Mouse (Mus musculus) limb, embryonic 15.5 days (tissue): ENCODE measurements around the gene Shisa8. TPM values are rescaled to one million over a fixed set of nuclear protein-coding genes. Genes with fewer than 3 reads are reported as not detected.

Source experiments
- ATAC-seq: fragments of 200-750 bp; cut with Nextera tagmentation; 2 replicates; pipeline ENCODE4 v1.8.0; 2017; ENCODE audit warnings: low read depth, moderate TSS enrichment; ENCODE audit not compliant: insufficient number of reproducible peaks, low FRiP score, low TSS enrichment
- H3K27ac ChIP-seq: fragments of 300-500 bp; sonication (generic); 2 replicates; pipeline ENCODE4 v1.5.1; 2015; ENCODE audit warnings: moderate library complexity, mild to moderate bottlenecking, inconsistent platforms
- H3K27me3 ChIP-seq: fragments of 300-500 bp; sonication (generic); 2 replicates; pipeline ENCODE4 v1.6.1; 2015; ENCODE audit warnings: inconsistent platforms
- H3K36me3 ChIP-seq: fragments of 300-500 bp; sonication (generic); 2 replicates; pipeline ENCODE4 v1.6.1; 2015; ENCODE audit warnings: inconsistent platforms
- H3K4me1 ChIP-seq: fragments of 300-500 bp; sonication (generic); 2 replicates; pipeline ENCODE4 v1.6.1; 2015; ENCODE audit warnings: inconsistent platforms
- H3K4me2 ChIP-seq: fragments of 300-500 bp; sonication (generic); 2 replicates; pipeline ENCODE4 v1.6.1; 2015; ENCODE audit warnings: mild to moderate bottlenecking, inconsistent platforms
- H3K4me3 ChIP-seq: fragments of 300-500 bp; sonication (generic); 2 replicates; pipeline ENCODE4 v1.5.1; 2015; ENCODE audit warnings: mild to moderate bottlenecking, inconsistent platforms
- H3K9ac ChIP-seq: fragments of 300-500 bp; sonication (generic); 2 replicates; pipeline ENCODE4 v1.6.1; 2015; ENCODE audit warnings: inconsistent platforms
- H3K9me3 ChIP-seq: fragments of 300-500 bp; sonication (generic); 2 replicates; pipeline ENCODE4 v1.6.1; 2016; ENCODE audit warnings: inconsistent platforms
- WGBS: fragments of 180-500 bp; shearing (Covaris S2); methylation state at CpG from one replicate; pipeline ENCODE4 v1.1.7; 2015; 5-methylcytosine and 5-hydroxymethylcytosine counted together
- polyA plus RNA-seq: library from polyadenylated mRNA; unstranded; fragments of >200 nt; fragmentation: Nextera tagmentation; extraction: Ambion mirVana; gene quantifications from 2 replicates; pipeline ENCODE4 v1.2.1, GENCODE M21; 2015

Gene Shisa8
- polyA plus RNA-seq, 1 experiment from 2014 or later = 0.40 TPM

DNA sequence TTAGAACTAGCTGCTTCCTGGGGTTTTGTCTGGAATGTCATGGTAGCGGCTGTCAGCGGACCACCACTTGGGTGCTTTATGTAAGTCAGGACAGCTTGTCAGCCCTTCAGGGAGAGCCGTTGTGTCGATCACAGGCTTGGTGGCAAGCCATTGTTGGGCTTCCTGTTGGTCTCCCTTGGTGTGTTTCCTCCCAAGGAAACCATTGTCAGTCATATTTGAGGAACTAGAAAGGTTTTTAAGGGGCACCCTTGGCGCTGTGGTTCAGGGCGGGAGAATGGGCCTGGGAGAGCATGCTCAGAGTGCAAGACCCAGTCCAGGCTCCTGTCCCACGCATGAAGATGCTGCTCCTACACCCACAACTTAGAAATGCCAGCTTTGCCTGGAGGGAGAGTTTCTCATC lies 14.3 kb downstream of the Shisa8 start:
- no peaks in the 10 kb centered on the region for H3K27me3 ChIP-seq

GRCm38 (mm10) chr15:82197937-82198336 lies 14.7 kb downstream of the Shisa8 start:
- WGBS = 91% methylated on average over 11 of the region's 11 CpGs
- Histone ChIP-seq H3K27me3 (no peaks in the 10 kb centered on the region), H3K36me3 (peaks cover 96% of the 10 kb centered on the region), H3K9me3 (no peaks in the 10 kb centered on the region), H3K27ac (no peak overlapping the region), H3K4me1 (no peaks in the 10 kb centered on the region), H3K4me2 (no peak overlapping the region), H3K4me3 (no peak overlapping the region), H3K9ac (no peak overlapping the region)
- ATAC-seq = no peak

More for the DNA sequence above, 14.3 kb downstream of the Shisa8 start:
- Histone ChIP-seq H3K36me3 (peaks cover 96% of the 10 kb centered on the region), H3K9me3 (no peaks in the 10 kb centered on the region), H3K4me2 (no peak overlapping the region), H3K4me1 (no peaks in the 10 kb centered on the region), H3K27ac (no peak overlapping the region), H3K4me3 (no peak overlapping the region), H3K9ac (no peak overlapping the region)
- 89% methylated on average over 7 of the region's 7 CpGs for WGBS
- ATAC-seq = no peak

GRCm38 (mm10) chr15:82197246-82197750 lies 15.3 kb downstream of the Shisa8 start:
- Histone ChIP-seq H3K36me3 (peaks cover 98% of the 10 kb centered on the region), H3K27me3 (no peaks in the 10 kb centered on the region), H3K9ac (no peak overlapping the region), H3K4me1 (no peaks in the 10 kb centered on the region), H3K4me3 (no peak overlapping the region), H3K4me2 (no peak overlapping the region), H3K27ac (no peak overlapping the region), H3K9me3 (no peaks in the 10 kb centered on the region)
- WGBS = 93% methylated on average over 10 of the region's 10 CpGs
- no peak for ATAC-seq

DNA sequence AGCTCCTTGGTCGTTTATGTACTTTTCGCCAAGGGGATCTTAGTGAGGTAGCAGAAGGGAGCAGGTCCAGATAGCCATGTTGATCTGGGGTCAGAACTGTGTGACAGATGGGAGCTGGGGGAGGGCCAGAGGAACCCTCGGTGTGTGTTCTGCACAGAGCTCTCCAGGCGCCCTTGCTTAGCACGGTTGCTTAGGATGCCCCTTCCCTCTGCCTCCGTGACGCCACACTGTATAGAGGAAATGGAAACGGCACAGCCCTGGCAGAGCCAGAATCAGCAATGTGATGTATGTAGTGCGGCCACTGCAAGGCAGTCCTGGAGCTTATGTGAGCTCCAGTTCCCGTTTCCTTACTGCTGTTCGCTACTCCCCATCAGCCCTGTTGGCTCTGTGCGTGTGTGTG lies 16.3 kb downstream of the Shisa8 start:
- Histone ChIP-seq H3K4me1 (no peaks in the 10 kb centered on the region), H3K9ac (no peak overlapping the region), H3K27ac (no peak overlapping the region), H3K36me3 (peaks cover 98% of the 10 kb centered on the region), H3K27me3 (no peaks in the 10 kb centered on the region), H3K4me2 (no peak overlapping the region), H3K4me3 (no peak overlapping the region), H3K9me3 (no peaks in the 10 kb centered on the region)
- ATAC-seq = no peak
- 90% methylated on average over 12 of the region's 12 CpGs for WGBS

- Histone ChIP-seq H3K9ac (no peak overlapping the region), H3K9me3 (no peaks in the 10 kb centered on the region), H3K36me3 (peaks cover 94% of the 10 kb centered on the region), H3K4me3 (no peak overlapping the region), H3K4me2 (no peak overlapping the region), H3K27me3 (no peaks in the 10 kb centered on the region), H3K27ac (no peak overlapping the region), H3K4me1 (no peaks in the 10 kb centered on the region)
- 87% methylated on average over 8 of the region's 8 CpGs for WGBS
- ATAC-seq = no peak
Measured at GRCm38 (mm10) chr15:82192617-82193016, 20.0 kb downstream of the Shisa8 start.

DNA sequence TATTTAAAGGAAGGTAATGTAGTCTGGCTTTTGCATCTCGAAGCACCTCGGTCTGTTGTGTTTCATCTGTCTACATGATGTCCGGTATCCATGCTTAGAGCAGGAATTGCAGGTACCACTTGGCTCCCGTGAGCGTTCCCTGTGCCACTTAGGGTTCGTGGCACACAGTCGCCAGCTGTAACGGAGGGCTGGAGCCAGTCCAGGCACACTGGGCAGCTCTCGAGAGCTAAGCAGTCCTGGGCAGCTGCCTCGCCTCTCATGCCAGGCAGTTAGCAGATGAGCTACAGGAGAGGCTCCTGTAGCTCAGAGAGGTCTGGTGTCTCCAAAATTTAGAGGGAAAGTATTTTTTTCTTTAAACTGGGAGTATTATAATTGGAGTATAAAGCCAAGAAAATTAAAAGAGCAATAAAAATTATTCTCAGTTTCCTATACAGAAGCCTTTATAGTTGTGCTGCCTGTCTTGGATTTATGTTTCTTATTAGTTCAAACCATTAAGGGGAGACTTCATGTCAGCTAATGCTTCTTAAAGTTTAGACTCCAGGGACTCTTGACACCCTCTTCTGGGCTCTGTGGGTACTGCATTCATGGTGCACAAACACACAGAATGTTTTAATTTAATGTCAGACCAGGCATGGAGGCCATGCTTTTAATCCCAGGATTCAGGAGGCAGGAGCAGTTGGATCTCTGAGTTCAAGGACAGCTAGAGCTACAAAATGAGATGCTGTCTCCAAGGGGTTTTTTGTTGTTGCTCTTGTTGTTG lies 24.0 kb downstream of the Shisa8 start:
- H3K4me1 ChIP-seq = no peaks in the 10 kb centered on the region
- no peaks in the 10 kb centered on the region for H3K27me3 ChIP-seq
- H3K4me2 ChIP-seq = no peak overlapping the region
- no peak for ATAC-seq
- H3K36me3 ChIP-seq = peaks cover 94% of the 10 kb centered on the region
- H3K4me3 ChIP-seq = no peak overlapping the region
- WGBS = 94% methylated on average over 10 of the region's 10 CpGs
- no peaks in the 10 kb centered on the region for H3K9me3 ChIP-seq
- no peak overlapping the region for H3K27ac ChIP-seq
- H3K9ac ChIP-seq = no peak overlapping the region

- Histone ChIP-seq H3K9ac (no peak overlapping the region), H3K4me1 (no peaks in the 10 kb centered on the region), H3K9me3 (no peaks in the 10 kb centered on the region), H3K4me2 (no peak overlapping the region), H3K36me3 (peaks cover 94% of the 10 kb centered on the region), H3K4me3 (no peak overlapping the region), H3K27me3 (no peaks in the 10 kb centered on the region), H3K27ac (no peak overlapping the region)
- WGBS = 97% methylated on average over 1 of the region's 1 CpGs
- ATAC-seq = no peak
Measured at GRCm38 (mm10) chr15:82187924-82188323, 24.7 kb downstream of the Shisa8 start.

- Histone ChIP-seq H3K27me3 (no peaks in the 10 kb centered on the region), H3K27ac (no peak overlapping the region), H3K4me2 (no peak overlapping the region), H3K9me3 (no peaks in the 10 kb centered on the region), H3K4me3 (no peak overlapping the region), H3K9ac (no peak overlapping the region), H3K4me1 (no peaks in the 10 kb centered on the region), H3K36me3 (peaks cover 94% of the 10 kb centered on the region)
- 92% methylated on average over 4 of the region's 4 CpGs for WGBS
- ATAC-seq = no peak
Measured at GRCm38 (mm10) chr15:82187401-82187800, 25.2 kb downstream of the Shisa8 start.

DNA sequence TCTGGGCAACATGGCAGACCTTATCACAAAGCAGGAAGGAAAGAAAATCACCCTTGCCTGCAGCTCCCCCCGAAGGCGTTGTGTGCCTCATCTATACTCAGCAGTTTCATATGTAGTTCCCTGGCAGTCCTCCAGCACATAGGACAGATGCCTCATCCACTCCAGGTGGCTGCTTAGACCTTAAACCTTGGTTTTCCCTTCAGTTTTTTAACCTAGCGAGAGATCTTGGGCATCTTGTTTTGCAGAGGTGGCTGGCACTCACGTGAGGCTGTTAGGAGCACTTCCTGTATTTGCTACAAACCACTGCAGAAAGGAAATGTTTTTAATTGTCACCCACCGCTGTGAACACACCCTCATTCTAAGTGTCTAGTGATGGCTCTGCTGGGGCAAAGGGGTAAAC lies 25.7 kb downstream of the Shisa8 start:
- Histone ChIP-seq H3K4me1 (no peaks in the 10 kb centered on the region), H3K27me3 (no peaks in the 10 kb centered on the region), H3K9ac (no peak overlapping the region), H3K36me3 (peaks cover 94% of the 10 kb centered on the region), H3K9me3 (peaks cover 3% of the 10 kb centered on the region), H3K4me3 (no peak overlapping the region), H3K4me2 (no peak overlapping the region), H3K27ac (no peak overlapping the region)
- 84% methylated on average over 5 of the region's 5 CpGs for WGBS
- no peak for ATAC-seq

DNA sequence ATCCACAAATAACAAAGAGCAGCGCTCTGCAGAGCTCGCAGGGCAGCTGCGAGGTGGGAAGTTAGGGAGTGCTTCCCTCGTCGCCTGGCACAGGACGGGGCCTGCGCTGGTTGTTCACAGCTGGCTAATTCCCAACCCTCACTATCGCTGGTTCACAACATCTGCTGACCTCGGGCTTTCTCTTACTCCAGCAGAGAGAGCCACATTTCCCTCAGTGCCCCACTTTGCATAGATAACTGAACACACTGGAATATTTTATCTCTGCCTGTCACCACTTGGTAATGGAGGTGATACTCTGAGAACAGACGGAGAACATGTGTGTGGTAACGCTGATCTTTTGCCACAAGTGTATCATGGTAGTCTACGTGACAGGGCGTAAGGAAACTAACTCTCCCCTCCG lies 26.5 kb downstream of the Shisa8 start:
- no peaks in the 10 kb centered on the region for H3K27me3 ChIP-seq
- no peak overlapping the region for H3K9ac ChIP-seq
- H3K9me3 ChIP-seq = peaks cover 4% of the 10 kb centered on the region
- H3K4me2 ChIP-seq = no peak overlapping the region
- ATAC-seq = no peak
- whole genome bisulfite sequencing = 81% methylated on average over 14 of the region's 14 CpGs
- no peak overlapping the region for H3K4me3 ChIP-seq
- no peaks in the 10 kb centered on the region for H3K4me1 ChIP-seq
- H3K27ac ChIP-seq = no peak overlapping the region
- H3K36me3 ChIP-seq = peaks cover 94% of the 10 kb centered on the region

GRCm38 (mm10) chr15:82185062-82185783 lies 27.4 kb downstream of the Shisa8 start:
- peaks cover 99% of the 10 kb centered on the region for H3K36me3 ChIP-seq
- peaks cover 4% of the 10 kb centered on the region for H3K9me3 ChIP-seq
- 86% methylated on average over 14 of the region's 14 CpGs for WGBS
- no peak overlapping the region for H3K27ac ChIP-seq
- H3K4me2 ChIP-seq = no peak overlapping the region
- H3K9ac ChIP-seq = no peak overlapping the region
- no peaks in the 10 kb centered on the region for H3K27me3 ChIP-seq
- H3K4me1 ChIP-seq = no peaks in the 10 kb centered on the region
- ATAC-seq = no peak
- H3K4me3 ChIP-seq = no peak overlapping the region

GRCm38 (mm10) chr15:82184656-82185055 lies 28.0 kb downstream of the Shisa8 start:
- Histone ChIP-seq H3K9ac (no peak overlapping the region), H3K27ac (no peak overlapping the region), H3K27me3 (no peaks in the 10 kb centered on the region), H3K36me3 (peaks cover 99% of the 10 kb centered on the region), H3K9me3 (peaks cover 4% of the 10 kb centered on the region), H3K4me2 (no peak overlapping the region), H3K4me3 (no peak overlapping the region), H3K4me1 (no peaks in the 10 kb centered on the region)
- 89% methylated on average over 10 of the region's 10 CpGs for WGBS
- no peak for ATAC-seq
